Mouse (Mus musculus) adrenal gland, postnatal 4 days (tissue): ENCODE measurements around the gene Foxr1. TPM values are rescaled to one million over a fixed set of nuclear protein-coding genes. Genes with fewer than 3 reads are reported as not detected.

Experiments
- microRNA-seq: library from miRNA; unstranded; fragments of <30 nt; microRNA quantifications from one replicate; pipeline ENCODE4 v1.2.0, GENCODE M21; 2021
- total RNA-seq, 2 experiments: library from RNA; stranded (reverse); gene quantifications; 2 replicates each; pipeline ENCODE4 v1.2.3; 2021

Foxr1 gene
- total RNA-seq, 2 experiments from 2014 or later, result not detected

Small RNAs within 50 kb of the gene (microRNA-seq; reads per million reads assigned to microRNA genes)
- gene Mir7085, result not detected

Other genes with a start within 250 kb of the Foxr1 start
- gene Cbl, start 207.1 kb downstream of the Foxr1 start, total RNA-seq, result 10 to 100 TPM; 34.9 to 41.3 TPM
- 1 to 10 TPM; 3.4 to 4.6 TPM for gene Ccdc153, start 200.5 kb downstream of the Foxr1 start, total RNA-seq
- gene Pdzd3, start 189.7 kb downstream of the Foxr1 start, total RNA-seq, result 1 to 10 TPM in 1 of 2 experiments, under 1 TPM in 1; 0.82 to 2.9 TPM
- 10 to 100 TPM; 31.8 to 35.5 TPM for gene Nlrx1, start 172.5 kb downstream of the Foxr1 start, total RNA-seq
- gene Abcg4, start 152.5 kb downstream of the Foxr1 start, total RNA-seq, result 10 to 100 TPM; 38.1 to 57.0 TPM
- 10 to 100 TPM; 33.4 to 34.5 TPM for gene Hinfp, start 135.5 kb downstream of the Foxr1 start, total RNA-seq
- gene C2cd2l, start 120.9 kb downstream of the Foxr1 start, total RNA-seq, result 10 to 100 TPM; 28.9 to 31.8 TPM
- 10 to 100 TPM; 32.3 to 36.2 TPM for gene Dpagt1, start 115.1 kb downstream of the Foxr1 start, total RNA-seq
- 100 to 1,000 TPM; 146 to 165 TPM for gene H2afx, start 106.4 kb downstream of the Foxr1 start, total RNA-seq
- 100 to 1,000 TPM; 118 to 136 TPM for gene Hmbs, start 96.9 kb downstream of the Foxr1 start, total RNA-seq
- 10 to 100 TPM; 65.2 to 73.1 TPM for gene Vps11, start 79.5 kb downstream of the Foxr1 start, total RNA-seq
- 100 to 1,000 TPM; 125 to 126 TPM for gene Hyou1, start 61.6 kb downstream of the Foxr1 start, total RNA-seq
- 10 to 100 TPM; 36.0 to 37.4 TPM for gene Slc37a4, start 44.3 kb downstream of the Foxr1 start, total RNA-seq
- 1,000 to 10,000 TPM; 1,559 to 1,677 TPM for gene Rps25, start 34.0 kb downstream of the Foxr1 start, total RNA-seq
- gene Trappc4, start 33.5 kb downstream of the Foxr1 start, total RNA-seq, result 10 to 100 TPM; 70.5 to 75.0 TPM
- 10 to 100 TPM; 31.9 to 35.4 TPM for gene Ccdc84, start 22.6 kb downstream of the Foxr1 start, total RNA-seq
- gene Upk2, start 13.8 kb upstream of the Foxr1 start, total RNA-seq, result not detected
- gene Bcl9l, start 41.7 kb upstream of the Foxr1 start, total RNA-seq, result 10 to 100 TPM; 86.4 to 97.9 TPM
- gene Cxcr5, start 120.7 kb upstream of the Foxr1 start, total RNA-seq, result under 1 TPM in 1 of 2 experiments, not detected in 1; 0.23 TPM
- 100 to 1,000 TPM; 146 to 157 TPM for gene Ddx6, start 163.8 kb upstream of the Foxr1 start, total RNA-seq
- gene Treh, start 232.1 kb upstream of the Foxr1 start, total RNA-seq, result not detected